Mouse (Mus musculus) stomach, postnatal 0 days (tissue): ENCODE measurements around the gene Scml4.

ENCODE experiments used
- CTCF ChIP-seq: IDR thresholded peaks from 2 replicates; pipeline ENCODE4 v1.5.1; 2016; ENCODE audit warnings: antibody characterized with exemption, low read depth, mild to moderate bottlenecking, moderate library complexity
- EP300 ChIP-seq: optimal IDR thresholded peaks from 2 replicates; pipeline ENCODE3; 2016; ENCODE audit warnings: antibody characterized with exemption

GRCm38 (mm10) chr10:42901361-42901760, 41.2 kb downstream of the Scml4 start:
- TF ChIP-seq EP300 (no peak), CTCF (no peak)
